Mouse (Mus musculus) layer of hippocampus, postnatal 25 days (tissue): ENCODE measurements at regions not wholly inside any gene's neighbourhood (a gene's known extent, or its start where the extent isn't known, plus 50 kb on each side); places are given as distances from the start of the nearest gene placed in this dataset.

ENCODE experiments used
- DNase-seq, 2 experiments: peaks; one replicate each; pipeline ENCODE4 v3.0.0; 2022; ENCODE audit warnings: mixed read lengths in 2 of 2, low spot score in 1 of 2; ENCODE audit errors: extremely low spot score in 1 of 2

DNA sequence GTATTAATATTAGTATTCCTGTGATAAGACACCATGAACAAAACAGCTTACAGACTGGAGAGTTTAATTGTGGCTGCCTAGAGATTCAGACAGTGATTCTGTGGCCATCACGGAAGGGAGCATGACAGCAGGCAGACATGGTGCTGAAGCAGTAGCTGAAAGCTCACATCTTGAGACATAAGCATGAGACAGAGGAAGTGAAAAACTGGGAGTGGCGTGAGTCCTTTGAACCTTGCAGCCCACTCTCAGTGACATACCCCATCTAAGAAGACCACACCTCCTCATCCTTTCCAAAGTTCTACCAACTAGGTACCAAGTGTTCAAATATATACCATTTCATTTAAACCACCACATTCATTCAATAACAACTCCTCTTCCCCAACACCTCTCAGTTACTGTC lies 208.0 kb upstream of the Meis1 start:
- DNase-seq: no peak

DNA sequence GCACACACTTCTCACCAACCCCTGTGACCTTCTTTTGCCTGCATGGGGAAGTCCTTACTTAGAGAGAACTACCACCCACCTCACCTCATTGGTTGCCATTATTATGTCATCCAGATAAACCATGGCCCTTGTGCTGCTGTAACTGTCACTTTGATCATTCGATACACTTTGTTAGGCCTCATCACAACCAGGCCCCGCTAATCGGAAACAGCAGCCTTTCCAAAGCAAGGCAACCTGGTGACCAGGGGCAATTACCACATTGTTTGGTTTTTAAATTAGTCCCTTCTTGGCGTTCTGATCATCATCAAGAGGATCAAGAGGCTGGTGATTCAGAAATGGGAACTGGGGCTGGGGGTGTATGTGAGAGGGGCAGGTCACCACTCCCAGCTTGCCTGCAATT lies 208.9 kb upstream of the Meis1 start:
- DNase-seq: no peak

DNA sequence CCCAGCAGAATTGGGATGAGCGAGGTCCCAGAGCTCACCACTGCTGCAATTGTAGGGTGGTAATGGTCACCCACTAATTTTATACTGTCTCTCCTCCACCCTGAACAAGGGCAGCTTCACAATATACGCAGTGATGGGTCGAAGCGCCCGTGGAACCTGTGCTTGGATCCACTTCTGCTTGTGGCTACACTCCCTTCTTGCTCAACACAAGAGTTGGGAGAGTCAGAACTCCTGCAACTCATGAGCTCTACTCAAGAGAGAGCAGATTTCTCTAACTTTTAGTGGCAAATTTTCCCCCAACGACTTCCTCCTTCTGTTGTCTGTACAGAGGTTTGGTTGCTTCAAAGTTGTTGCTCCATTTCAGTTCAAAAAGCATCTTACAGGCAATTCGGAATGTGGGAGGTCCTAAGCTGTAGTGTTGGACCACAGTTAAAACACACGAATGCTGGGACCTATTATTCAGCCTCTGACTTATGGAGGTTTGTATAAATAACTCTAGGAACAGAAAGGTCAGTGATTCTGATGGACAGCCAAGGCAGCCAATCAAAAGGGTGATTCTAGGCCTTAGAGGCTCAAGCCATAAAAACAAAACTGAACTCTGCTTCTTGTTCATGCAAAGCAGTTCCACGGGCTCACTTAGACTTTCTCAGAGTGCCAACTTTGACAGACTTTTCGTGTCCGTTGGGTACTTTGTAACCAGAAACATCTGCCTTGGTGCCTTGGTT lies 227.8 kb upstream of the Meis1 start:
- DNase-seq: no peak

DNA sequence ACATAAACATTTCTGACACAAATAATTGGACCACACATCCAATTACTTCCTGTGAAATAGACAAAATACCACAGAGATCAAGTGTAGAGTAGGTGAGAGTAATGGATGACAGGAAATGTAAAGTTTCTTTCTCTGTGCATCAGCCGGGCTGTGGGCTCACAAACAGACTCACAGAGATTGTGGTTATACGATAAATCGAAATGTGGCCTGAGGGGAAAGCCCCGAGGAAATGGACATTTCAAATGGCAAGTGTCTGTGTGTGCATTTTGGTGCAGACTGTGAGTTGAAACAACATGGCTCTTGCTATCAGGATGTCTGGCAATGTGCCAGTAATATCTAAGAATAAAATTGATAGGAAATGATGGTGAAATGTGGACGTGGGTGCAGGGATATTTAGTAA lies 234.8 kb upstream of the Meis1 start:
- no peak for DNase-seq

DNA sequence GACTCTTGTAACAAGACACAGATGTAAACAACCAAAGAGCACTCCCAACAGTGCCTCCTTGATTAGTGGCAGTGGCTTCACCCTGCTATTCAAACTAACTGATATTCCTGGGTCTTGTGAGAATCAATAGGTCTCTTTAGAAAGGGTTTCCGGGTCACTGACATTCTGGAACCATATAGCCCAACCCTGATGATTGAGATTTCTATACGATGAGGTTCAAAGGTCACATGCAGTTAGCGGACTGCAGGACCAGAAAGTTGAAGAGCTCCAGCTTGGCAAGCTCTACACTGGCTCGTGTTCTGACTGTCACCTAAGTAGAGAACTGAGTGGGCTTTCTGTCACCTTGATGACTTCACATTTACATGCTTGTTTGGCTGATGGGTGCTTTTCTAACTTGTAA lies 235.4 kb upstream of the Meis1 start:
- DNase-seq: no peak

DNA sequence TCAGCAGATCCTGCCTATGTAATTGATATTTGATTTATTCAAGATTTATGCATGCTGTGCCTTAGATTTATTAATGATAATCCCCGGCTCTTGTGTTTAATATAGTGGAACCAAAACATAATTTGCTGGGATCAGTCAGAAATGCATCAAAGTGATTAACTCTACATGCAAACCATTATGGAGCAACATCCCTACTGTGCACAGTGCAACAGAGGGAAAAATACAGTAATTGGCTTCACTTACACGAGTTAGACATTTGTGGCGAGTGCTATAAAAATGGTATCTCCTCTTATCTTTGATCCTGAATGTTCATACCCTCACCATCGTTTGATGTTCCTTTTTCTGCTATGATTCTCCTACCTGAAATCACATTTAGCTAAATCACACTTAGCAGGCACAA lies 238.8 kb upstream of the Meis1 start:
- DNase-seq: no peak

DNA sequence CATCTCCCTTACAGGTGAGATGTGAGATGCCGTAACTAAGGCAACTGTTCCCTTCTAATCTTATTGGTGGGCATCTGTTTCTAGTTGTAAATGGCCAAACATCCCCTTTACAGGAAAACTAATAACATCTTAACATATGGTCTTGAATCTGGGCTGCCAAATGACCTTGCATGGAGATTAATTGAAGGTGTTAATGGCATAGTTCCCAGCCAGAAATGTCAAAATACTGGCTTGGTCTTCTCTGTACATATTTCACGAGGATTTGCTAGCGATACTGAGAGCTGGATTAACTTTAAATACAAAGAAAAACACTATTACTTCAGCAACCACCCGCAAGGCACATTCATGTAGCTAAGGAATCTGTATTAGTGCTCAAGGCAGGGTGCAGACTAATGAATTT lies 244.0 kb upstream of the Meis1 start:
- DNase-seq: no peak

DNA sequence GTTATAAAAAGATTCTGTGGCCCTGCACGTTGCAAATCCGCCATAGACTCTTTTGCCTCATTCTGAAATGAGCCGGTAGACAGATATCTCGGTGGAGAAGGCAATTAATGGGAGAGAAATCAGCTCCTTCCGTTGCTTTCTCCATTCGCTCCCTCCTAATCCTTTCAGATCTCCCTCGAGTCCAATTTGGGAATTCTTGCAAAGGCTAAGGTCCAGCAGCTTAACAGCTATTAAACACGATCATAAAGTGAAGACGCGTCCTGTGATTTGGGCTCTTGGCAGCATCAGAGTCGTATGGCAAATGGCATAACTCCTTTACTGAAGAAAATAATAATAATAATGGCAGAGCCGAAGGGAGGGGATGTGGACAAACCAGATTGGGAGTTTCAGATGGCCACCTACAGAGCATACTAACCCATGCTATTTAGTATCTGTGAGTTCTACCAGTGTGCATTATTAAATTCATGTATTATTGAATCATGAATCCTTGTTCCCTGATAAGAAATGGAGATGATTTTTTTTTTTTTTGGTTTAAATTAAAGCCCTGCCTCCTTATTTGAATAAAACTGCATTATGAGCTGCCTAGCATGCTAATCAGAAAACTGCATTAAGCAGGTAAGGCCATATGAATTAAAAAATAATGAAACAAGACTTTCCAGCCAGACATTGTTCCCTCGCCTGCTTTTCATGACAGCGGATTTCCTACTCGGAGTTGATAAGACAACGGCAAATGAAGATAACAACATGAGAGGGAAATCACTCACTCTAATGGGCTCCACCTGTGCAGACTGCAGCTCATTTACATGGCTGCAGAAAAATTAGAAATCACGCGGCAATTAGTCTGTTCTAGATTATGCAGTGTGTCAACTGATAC lies 246.2 kb upstream of the Meis1 start:
- DNase-seq: no peak

DNA sequence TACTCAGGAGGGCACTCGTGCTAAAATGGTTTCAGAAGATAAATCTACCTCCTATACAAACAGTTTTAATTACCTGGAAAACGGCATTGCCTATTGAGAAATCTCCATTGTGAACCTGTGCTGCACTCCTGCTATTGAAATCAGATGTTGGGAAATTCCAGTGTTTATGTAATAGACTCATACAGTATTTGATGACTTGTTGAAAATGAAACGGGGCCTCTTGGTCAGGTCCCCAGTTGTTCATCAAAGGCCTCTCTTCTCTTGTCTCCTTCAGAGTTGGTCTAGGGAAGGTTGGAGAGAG lies 246.8 kb upstream of the Meis1 start:
- no peak for DNase-seq

DNA sequence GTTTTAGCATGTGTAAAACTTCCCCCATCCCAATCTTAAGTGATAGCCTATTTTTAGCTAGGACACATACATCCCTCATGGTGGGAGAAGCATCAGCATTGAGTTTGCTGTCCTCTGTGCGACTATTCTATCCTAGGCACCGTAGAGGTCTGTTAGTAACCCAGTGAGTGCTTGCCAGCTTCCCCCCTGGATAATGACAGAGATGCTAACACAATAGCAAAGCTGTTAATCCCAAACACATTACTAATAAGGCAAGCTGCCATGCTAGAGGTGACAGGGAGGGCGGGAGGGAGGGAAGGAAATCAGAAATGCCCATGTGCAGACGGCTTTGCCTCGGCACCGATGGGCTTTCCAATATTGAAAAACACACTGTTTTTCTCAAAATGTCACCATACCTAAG lies 272.2 kb upstream of the Meis1 start:
- no peak for DNase-seq

DNA sequence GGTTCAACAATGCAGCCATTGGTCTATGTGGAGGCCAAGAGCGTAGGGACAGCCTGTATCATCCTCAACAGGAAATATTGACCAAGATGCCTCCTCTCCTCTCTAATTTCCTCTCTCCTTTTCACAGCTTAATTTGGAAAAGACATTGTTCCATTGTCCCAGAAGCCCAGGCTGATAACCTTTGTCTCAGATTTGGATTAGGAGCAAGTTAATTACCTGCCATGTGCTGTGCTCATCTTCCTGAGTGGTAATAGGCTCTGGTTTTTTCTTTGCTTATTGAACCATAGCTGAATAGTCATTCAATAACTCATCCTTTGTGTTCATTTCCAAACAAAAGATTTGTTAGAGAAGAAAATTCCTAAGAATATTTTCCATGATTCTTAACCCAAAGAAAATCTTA lies 280.6 kb upstream of the Meis1 start:
- no peak for DNase-seq

DNA sequence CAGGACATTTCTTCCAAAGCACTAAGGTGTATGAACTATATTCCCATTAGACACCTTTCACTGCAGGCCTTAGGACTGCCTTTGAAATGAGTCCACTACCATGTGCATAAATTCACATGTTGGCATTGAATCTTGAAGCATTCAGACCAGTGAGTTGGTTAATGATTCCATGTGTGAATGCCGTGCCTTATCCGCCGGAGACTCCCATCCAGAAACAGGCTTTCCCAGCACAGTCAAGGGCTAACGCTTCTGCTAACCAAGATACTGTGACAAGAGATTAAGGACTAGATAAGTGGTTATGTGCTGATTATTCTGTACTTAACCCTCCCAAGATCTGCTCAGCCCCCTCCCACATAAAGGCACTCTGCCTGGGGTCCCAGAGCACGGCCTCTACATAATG lies 287.9 kb upstream of the Meis1 start:
- no peak for DNase-seq

DNA sequence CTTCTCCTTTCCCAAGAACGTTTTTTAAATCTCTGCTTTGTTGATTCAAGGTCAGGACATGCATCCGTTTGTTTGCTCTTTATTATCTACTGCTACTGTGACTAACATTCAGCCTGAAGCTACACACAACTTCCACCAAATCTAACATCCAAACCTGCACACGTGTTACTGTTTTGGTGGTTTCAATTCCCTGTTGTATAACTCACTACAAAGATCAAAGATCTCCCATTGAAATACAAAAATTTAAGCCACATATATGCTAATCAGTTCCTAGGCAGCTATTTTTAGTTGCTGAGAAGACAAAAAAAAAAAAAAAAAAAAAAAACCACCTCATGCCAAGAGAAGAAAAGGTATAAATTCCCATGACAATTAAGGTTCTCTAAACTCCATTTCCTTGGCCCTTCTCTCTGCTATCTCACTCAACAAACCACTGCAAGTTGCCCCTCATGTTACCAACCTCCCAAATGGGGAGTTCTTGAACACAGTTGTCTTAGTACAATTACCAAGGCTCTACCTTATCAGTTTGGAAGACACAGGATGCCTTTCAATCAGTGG lies 312.0 kb upstream of the Meis1 start:
- no peak for DNase-seq

DNA sequence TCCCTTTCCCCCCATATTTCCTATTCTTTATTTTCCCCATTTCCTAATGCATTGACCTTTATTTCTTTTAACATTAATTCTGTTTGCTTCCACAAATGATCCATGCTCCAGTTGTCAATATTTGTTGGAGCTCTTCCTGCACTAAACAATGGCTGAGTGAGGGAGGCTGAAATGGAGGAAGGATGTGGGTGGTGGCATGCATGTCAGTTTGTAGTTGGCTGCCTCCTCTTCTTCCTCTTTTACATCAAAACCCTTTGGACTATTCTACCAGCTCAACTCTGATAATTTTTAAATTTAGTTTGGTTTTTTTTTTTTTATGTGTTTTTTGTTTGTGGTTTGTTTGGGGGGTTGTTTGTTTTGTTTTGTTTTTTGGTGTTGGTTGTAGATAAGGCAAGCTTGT lies 313.5 kb upstream of the Meis1 start:
- DNase-seq: no peak

DNA sequence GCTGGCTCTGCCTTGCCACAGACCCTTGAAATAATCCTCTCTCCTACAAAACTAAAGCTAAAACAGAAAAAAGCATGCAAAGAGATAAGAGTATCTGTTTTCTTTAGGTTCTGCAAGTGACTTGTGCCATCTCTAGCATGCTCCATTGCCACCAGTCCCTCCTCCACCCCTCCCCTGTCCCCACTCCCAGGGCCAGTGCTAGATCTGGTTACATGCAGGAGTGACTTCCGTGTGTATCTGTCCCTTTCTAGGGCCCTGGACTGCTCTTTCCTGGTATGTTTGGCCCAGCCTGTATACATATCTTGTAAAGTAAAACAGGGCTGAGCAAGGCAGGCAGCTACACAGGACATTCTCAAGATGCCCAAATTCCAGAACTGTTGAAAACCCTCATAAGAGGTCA lies 313.9 kb upstream of the Meis1 start:
- no peak for DNase-seq

DNA sequence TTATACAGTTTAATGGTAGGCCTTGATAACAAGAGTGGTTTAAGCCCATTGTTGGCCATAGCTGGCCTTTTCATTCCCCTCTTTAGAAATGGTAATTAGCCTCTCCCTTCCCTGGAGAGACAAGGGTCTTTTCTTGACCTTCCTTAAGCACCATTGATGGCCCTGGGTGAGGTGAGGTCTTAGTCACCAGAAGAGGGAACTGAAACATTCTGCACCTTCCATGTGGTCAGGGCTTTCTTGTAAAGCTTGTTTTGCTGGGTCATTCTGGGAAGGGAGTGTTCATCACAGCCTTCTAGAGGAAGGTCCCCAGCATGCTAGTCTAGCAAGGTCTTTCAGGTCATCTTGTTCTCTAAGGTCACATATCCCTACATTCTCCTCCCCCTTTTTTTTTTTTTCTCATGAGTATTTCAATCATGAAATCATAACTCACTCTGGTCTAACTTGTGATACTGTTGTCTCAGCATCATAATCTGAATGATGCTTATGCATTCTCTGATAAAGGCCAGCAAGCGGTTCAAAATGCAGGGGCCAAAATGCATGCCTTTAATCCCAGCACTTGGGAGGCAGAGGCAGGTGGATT lies 315.2 kb upstream of the Meis1 start:
- no peak for DNase-seq

DNA sequence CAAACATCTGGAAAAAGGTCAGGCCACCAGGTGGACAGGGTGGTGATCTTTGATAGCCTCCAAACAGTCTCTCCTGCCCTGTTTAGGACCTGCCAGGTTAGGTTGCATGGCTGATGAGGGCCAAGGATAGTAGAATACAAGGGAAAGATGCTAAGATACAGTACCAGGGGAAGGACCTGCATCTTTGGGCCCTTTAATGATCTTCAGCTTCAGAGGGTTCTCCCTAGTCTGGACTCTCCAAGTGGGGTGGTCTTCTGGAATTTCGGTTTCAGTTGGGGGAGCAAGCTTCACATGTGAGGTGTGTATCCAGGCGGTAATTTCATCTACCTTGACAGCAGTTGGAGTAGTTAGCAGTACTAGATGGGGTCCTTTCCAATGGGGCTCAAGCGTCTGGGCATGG lies 316.6 kb upstream of the Meis1 start:
- DNase-seq: no peak

DNA sequence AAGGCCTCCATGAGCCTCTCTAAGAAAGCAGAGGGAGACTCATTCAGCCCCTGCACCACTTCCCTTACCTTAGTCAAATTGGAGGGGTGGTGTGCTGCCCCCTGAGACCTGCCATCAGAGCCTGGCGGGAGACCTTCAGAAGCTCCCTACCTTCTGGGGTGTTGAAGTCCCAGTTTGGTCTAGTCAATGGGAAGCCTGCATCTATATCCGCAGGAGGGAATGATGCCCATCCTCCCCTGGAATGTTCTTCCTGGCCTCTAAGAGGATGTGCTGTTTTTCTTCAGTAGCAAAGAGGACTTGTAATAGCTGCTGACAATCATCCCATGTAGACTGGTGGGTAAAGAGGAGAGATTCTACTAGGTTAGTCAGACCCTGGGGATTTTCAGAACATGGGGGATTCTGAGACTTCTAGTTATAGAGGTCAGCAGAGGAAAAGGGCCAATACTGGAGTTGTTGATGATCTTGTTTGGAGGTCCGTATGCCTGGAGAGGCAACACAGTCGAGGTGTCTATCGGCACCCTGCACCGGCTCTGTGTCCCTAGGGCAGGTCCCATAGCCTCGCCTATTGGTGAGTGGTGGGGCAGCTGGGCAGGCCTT lies 321.0 kb upstream of the Meis1 start:
- DNase-seq: no peak

DNA sequence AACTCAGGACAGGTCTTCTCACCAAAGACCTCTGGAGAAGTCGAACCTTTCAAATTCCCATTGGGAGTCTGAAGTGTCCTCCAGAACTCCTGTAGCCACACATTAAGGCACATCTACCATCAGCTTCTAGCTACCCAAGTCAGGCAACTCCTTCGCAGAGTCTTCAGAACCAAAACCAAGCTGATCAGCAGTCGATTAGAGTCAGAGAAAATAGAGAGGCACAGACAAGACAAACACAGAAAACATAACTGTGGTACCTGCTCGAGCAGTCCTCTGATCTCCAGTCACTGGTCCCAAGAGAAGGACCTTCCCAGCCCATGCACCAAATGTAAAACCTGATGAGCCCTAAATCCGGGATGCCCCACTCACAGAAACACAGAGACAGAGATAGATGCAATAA lies 322.1 kb upstream of the Meis1 start:
- no peak for DNase-seq

DNA sequence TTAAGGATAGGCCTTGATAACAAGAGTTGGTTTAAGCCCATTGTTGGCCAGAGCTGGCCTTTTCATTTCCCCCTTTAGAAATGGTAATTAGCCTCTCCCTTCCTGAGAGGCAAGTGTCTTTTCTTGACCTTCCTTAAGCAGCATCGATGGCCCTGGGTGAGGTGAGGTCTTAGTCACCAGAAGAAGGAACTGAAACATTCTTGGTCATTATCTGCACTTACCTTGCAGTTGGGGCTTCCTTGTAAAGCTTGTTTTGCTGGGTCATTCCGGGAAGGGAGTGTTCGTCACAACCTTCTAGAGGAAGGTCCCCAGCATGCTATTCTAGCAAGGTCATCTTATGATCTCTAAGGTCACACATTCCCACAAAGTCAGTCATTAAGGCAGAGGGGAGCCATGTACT lies 322.6 kb upstream of the Meis1 start:
- no peak for DNase-seq

DNA sequence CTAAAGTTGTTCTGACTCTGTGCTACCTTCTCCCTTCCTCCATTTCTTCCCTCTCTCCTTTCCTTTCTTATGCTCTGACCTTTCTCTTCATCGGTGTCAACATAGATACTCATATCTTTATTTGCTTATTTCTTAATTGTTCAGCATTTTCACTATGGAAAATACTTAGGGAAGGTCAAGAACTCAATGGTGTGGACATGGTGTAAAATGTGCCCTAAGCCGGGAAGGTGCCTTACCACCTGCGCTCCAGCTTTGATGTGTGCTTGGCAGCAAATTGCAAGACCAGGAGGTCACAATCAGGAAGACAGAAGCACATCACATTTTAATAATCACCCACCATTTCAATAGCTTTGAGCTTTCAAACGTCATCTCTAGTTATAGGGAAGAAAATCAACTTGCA lies 324.0 kb upstream of the Meis1 start:
- no peak for DNase-seq
